Mouse (Mus musculus): ENCODE results near the gene Tfap2c.
A peak's percentile ranks its signal among the peaks of the same experiment; 100 is the strongest.

Gene Tfap2c

GRCm38 (mm10) chr2:172549371-172550155, at the start of gene Tfap2c:
Gene Tfap2c, plus strand, starts transcription at chr2:172549593.
- peak; percentile 75 for DNase-seq (ENCODE audit: extremely low spot score, low spot score)

GRCm38 (mm10) chr2:172500752-172501316, 48.6 kb upstream of the Tfap2c start:
- no peak for DNase-seq (ENCODE audit: extremely low spot score, low spot score)

- peak; percentile 79 for DNase-seq (ENCODE audit: extremely low spot score, low spot score)
These were observed 48.1 kb upstream of the Tfap2c start for GRCm38 (mm10) chr2:172501341-172501740.

- DNase-seq (ENCODE audit: extremely low spot score, low spot score) = peak; percentile 38
These were observed 47.2 kb upstream of the Tfap2c start for GRCm38 (mm10) chr2:172502168-172502567.

- no peak for DNase-seq (ENCODE audit: extremely low spot score, low spot score)
These were observed 43.3 kb upstream of the Tfap2c start for GRCm38 (mm10) chr2:172506121-172506520.

GRCm38 (mm10) chr2:172510056-172510712, 39.2 kb upstream of the Tfap2c start:
- no peak for DNase-seq (ENCODE audit: extremely low spot score, low spot score)

GRCm38 (mm10) chr2:172510899-172511298, 38.5 kb upstream of the Tfap2c start:
- DNase-seq (ENCODE audit: extremely low spot score, low spot score) = no peak

GRCm38 (mm10) chr2:172516407-172516992, 32.9 kb upstream of the Tfap2c start:
- DNase-seq (ENCODE audit: extremely low spot score, low spot score) = no peak

GRCm38 (mm10) chr2:172520616-172521371, 28.6 kb upstream of the Tfap2c start:
- no peak for DNase-seq (ENCODE audit: extremely low spot score, low spot score)

GRCm38 (mm10) chr2:172522528-172522927, 26.9 kb upstream of the Tfap2c start:
- no peak for DNase-seq (ENCODE audit: extremely low spot score, low spot score)

GRCm38 (mm10) chr2:172527175-172527574, 22.2 kb upstream of the Tfap2c start:
- DNase-seq (ENCODE audit: extremely low spot score, low spot score) = no peak

- no peak for DNase-seq (ENCODE audit: extremely low spot score, low spot score)
These were observed 5.4 kb upstream of the Tfap2c start for GRCm38 (mm10) chr2:172543987-172544386.

GRCm38 (mm10) chr2:172544601-172545127, 4.7 kb upstream of the Tfap2c start:
- no peak for DNase-seq (ENCODE audit: extremely low spot score, low spot score)

GRCm38 (mm10) chr2:172545592-172546235, 3.7 kb upstream of the Tfap2c start:
- DNase-seq (ENCODE audit: extremely low spot score, low spot score) = peak; percentile 47

GRCm38 (mm10) chr2:172546551-172546950, 2.8 kb upstream of the Tfap2c start:
- DNase-seq (ENCODE audit: extremely low spot score, low spot score) = no peak

- peak; percentile 72 for DNase-seq (ENCODE audit: extremely low spot score, low spot score)
These were observed 2.3 kb upstream of the Tfap2c start for GRCm38 (mm10) chr2:172547116-172547515.

- peak; percentile 57 for DNase-seq (ENCODE audit: extremely low spot score, low spot score)
These were observed 1.4 kb upstream of the Tfap2c start for GRCm38 (mm10) chr2:172547807-172548586.

- peak; percentile 57 for DNase-seq (ENCODE audit: extremely low spot score, low spot score)
These were observed 629 bp upstream of the Tfap2c start for GRCm38 (mm10) chr2:172548672-172549255.

- DNase-seq (ENCODE audit: extremely low spot score, low spot score) = peak; percentile 93
These were observed 1.1 kb downstream of the Tfap2c start for GRCm38 (mm10) chr2:172550364-172551080.

Measured in neural tube, embryonic 10.5 days (tissue).